Mouse (Mus musculus) telencephalon, adult 2 months (tissue): ENCODE measurements at regions not wholly inside any gene's neighbourhood (a gene's known extent, or its start where the extent isn't known, plus 50 kb on each side); places are given as distances from the start of the nearest gene placed in this dataset.
"Not testable (repeated sequence)": the region's sequence is repeated elsewhere in the genome, so short reads cannot be mapped to it uniquely, and the experiment has no call there.

Source experiments
- DNase-seq: peaks from one replicate; pipeline ENCODE4 v3.0.0-alpha.2; 2011; ENCODE audit warnings: low read depth, low spot score

- no peak for DNase-seq
These were observed 74.5 kb downstream of the Aasdhppt start for GRCm38 (mm10) chr9:4234796-4235195.

- not testable (repeated sequence) for DNase-seq
These were observed 94.7 kb downstream of the Aasdhppt start for GRCm38 (mm10) chr9:4214571-4214970.

- DNase-seq = no peak
These were observed 99.2 kb downstream of the Aasdhppt start for GRCm38 (mm10) chr9:4209987-4210476.

GRCm38 (mm10) chr9:4192737-4193136 is 116.5 kb downstream of the Aasdhppt start:
- DNase-seq = not testable (repeated sequence)

GRCm38 (mm10) chr9:4156011-4156410 is 153.3 kb downstream of the Aasdhppt start:
- DNase-seq = not testable (repeated sequence)

GRCm38 (mm10) chr9:4138829-4139228 is 170.4 kb downstream of the Aasdhppt start:
- DNase-seq = not testable (repeated sequence)

GRCm38 (mm10) chr9:4092518-4092917 is 216.8 kb downstream of the Aasdhppt start:
- no peak for DNase-seq

GRCm38 (mm10) chr9:4082668-4083067 is 226.6 kb downstream of the Aasdhppt start:
- DNase-seq = not testable (repeated sequence)

GRCm38 (mm10) chr9:4061037-4061436 is 248.2 kb downstream of the Aasdhppt start:
- DNase-seq = peak; percentile 83

- no peak for DNase-seq
These were observed 260.5 kb downstream of the Aasdhppt start for GRCm38 (mm10) chr9:4048749-4049148.

GRCm38 (mm10) chr9:4047654-4048053 is 261.6 kb downstream of the Aasdhppt start:
- not testable (repeated sequence) for DNase-seq

GRCm38 (mm10) chr9:4040871-4041665 is 268.2 kb downstream of the Aasdhppt start:
- no peak for DNase-seq

GRCm38 (mm10) chr9:4027181-4027580 is 282.1 kb downstream of the Aasdhppt start:
- not testable (repeated sequence) for DNase-seq

- no peak for DNase-seq
These were observed 289.2 kb downstream of the Aasdhppt start for GRCm38 (mm10) chr9:4020093-4020492.

GRCm38 (mm10) chr9:3996686-3997085 is 312.6 kb downstream of the Aasdhppt start:
- DNase-seq = no peak

GRCm38 (mm10) chr9:3988383-3988782 is 320.9 kb downstream of the Aasdhppt start:
- DNase-seq = not testable (repeated sequence)

GRCm38 (mm10) chr9:3987971-3988370 is 321.3 kb downstream of the Aasdhppt start:
- DNase-seq = not testable (repeated sequence)
